Mouse (Mus musculus): ENCODE measurements around the gene Acaa1b. TPM values are rescaled to one million over a fixed set of nuclear protein-coding genes. Genes with fewer than 3 reads are reported as not detected.

Gene Acaa1b
- polyA plus RNA-seq, 1 experiment from 2014 or later: 1.7 TPM

DNA sequence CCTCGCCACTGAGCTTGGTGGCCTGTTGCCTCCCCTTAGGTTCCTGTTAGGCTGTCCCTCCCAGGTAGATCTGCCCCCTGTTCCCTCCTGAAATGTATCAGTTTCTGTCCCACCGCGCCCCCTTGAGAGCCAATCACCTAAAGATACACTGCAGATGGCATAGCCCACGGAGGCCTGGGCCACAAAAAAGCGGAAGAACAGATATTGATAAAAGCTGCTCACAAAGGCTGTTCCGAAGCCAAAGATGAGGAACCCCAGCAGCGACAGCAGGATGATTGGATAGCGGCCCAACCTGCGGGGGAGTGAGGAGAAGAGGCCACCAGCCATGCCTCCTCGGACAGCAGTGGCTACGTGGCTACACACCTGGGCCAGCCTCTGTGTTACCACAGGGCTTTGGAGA is 22.4 kb upstream of the Acaa1b start:
- peaks cover 7% of the 10 kb centered on the region; the same call in 1 of the 2 replicates for H3K4me1 ChIP-seq (replicated peaks; ENCODE audit: control insufficient read depth, insufficient read depth, low read length)
- no peaks in the 10 kb centered on the region for H3K27me3 ChIP-seq (replicated peaks; ENCODE audit: control insufficient read depth, insufficient read depth, low read length)
- H3K36me3 ChIP-seq (ENCODE audit: control insufficient read depth, insufficient read depth): no peaks in the 10 kb centered on the region
- H3K27ac ChIP-seq (ENCODE audit: low read length): no peak overlapping the region
- H3K4me3 ChIP-seq (replicated peaks; ENCODE audit: low read length): no peak overlapping the region
- no peak overlapping the region for H3K9ac ChIP-seq (replicated peaks; ENCODE audit: low read depth, low read length)
- 95% methylated on average over 11 of the region's 11 CpGs for WGBS
- ATAC-seq: no peak
- no peak overlapping the region for H3K4me2 ChIP-seq (ENCODE audit: low read length)
- no peaks in the 10 kb centered on the region for H3K9me3 ChIP-seq (ENCODE audit: control insufficient read depth, low read length)

DNA sequence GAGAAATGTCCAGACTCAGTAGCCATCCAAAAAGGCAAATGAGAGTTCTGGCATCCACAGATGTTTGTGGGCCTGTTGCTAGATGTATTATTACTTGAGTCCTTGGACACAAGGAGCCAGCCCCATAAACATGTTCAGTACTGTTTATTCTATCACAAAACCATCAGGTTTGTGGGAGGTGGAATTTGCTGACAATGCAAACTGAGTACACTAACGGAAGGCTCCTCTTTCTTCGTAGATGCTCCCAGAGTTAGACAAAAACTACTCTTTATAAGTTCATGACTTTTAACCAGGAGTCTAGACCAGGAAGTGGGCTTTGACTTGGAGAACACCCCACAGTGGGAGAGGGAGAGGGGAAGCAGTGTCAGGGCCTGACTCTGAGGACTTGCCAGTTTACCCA is 10.7 kb upstream of the Acaa1b start:
- 96% methylated on average over 2 of the region's 2 CpGs for WGBS
- ATAC-seq: no peak
- Histone ChIP-seq H3K27me3 (replicated peaks; ENCODE audit: control insufficient read depth, insufficient read depth, low read length) (no peaks in the 10 kb centered on the region), H3K9ac (replicated peaks; ENCODE audit: low read depth, low read length) (no peak overlapping the region), H3K4me2 (ENCODE audit: low read length) (no peak overlapping the region), H3K36me3 (ENCODE audit: control insufficient read depth, insufficient read depth) (no peaks in the 10 kb centered on the region), H3K4me1 (replicated peaks; ENCODE audit: control insufficient read depth, insufficient read depth, low read length) (no peaks in the 10 kb centered on the region), H3K4me3 (replicated peaks; ENCODE audit: low read length) (no peak overlapping the region), H3K27ac (ENCODE audit: low read length) (no peak overlapping the region), H3K9me3 (ENCODE audit: control insufficient read depth, low read length) (no peaks in the 10 kb centered on the region)

DNA sequence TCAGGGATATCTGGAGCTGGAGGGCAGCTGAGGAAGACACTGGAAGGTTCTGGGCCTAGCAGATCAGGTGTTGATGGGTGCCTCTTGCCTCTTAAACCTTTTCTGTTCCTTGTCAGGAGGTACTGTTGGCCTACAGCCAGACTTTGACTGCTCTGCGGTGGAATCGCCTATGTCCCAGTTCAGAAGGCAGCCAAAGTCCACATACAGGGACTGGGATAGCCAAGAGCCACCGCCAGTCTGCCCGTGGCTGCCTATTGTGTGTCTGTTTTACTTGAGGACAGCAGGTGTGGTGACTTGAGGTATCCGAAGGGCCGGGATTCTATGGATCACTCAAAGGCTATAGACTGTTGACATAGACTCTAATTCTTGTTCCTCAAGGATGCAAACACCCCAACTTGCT is 8.7 kb upstream of the Acaa1b start:
- no peaks in the 10 kb centered on the region for H3K27me3 ChIP-seq (replicated peaks; ENCODE audit: control insufficient read depth, insufficient read depth, low read length)
- no peak overlapping the region for H3K9ac ChIP-seq (replicated peaks; ENCODE audit: low read depth, low read length)
- no peaks in the 10 kb centered on the region for H3K9me3 ChIP-seq (ENCODE audit: control insufficient read depth, low read length)
- H3K36me3 ChIP-seq (ENCODE audit: control insufficient read depth, insufficient read depth): no peaks in the 10 kb centered on the region
- H3K4me3 ChIP-seq (replicated peaks; ENCODE audit: low read length): no peak overlapping the region
- no peak overlapping the region for H3K4me2 ChIP-seq (ENCODE audit: low read length)
- H3K4me1 ChIP-seq (replicated peaks; ENCODE audit: control insufficient read depth, insufficient read depth, low read length): no peaks in the 10 kb centered on the region
- no peak overlapping the region for H3K27ac ChIP-seq (ENCODE audit: low read length)
- ATAC-seq: no peak
- 96% methylated on average over 6 of the region's 6 CpGs for WGBS

DNA sequence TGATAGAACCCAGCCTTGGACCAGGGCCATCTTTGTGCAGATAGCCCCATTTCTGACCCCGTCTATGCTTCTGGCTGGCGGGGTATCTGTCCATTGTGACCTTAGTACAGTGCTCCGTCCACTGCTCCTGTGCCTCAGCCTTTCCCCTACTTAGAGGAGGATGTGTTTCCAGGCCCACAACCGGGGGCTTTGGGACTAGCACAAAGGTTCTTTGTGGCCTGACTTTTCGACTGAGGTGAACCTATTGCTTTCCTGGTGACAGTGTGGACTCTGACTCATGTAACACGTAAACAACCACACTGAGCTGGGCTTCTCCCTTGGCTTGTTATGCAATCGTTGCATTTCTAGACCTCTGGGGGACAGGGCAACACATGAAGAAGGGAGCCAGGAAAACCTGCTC is 7.8 kb upstream of the Acaa1b start:
- Histone ChIP-seq H3K4me2 (ENCODE audit: low read length) (no peak overlapping the region), H3K4me3 (replicated peaks; ENCODE audit: low read length) (no peak overlapping the region), H3K4me1 (replicated peaks; ENCODE audit: control insufficient read depth, insufficient read depth, low read length) (no peaks in the 10 kb centered on the region), H3K9me3 (ENCODE audit: control insufficient read depth, low read length) (no peaks in the 10 kb centered on the region), H3K27ac (ENCODE audit: low read length) (no peak overlapping the region), H3K9ac (replicated peaks; ENCODE audit: low read depth, low read length) (no peak overlapping the region), H3K27me3 (replicated peaks; ENCODE audit: control insufficient read depth, insufficient read depth, low read length) (no peaks in the 10 kb centered on the region), H3K36me3 (ENCODE audit: control insufficient read depth, insufficient read depth) (no peaks in the 10 kb centered on the region)
- 91% methylated on average over 7 of the region's 7 CpGs for WGBS
- ATAC-seq: no peak

DNA sequence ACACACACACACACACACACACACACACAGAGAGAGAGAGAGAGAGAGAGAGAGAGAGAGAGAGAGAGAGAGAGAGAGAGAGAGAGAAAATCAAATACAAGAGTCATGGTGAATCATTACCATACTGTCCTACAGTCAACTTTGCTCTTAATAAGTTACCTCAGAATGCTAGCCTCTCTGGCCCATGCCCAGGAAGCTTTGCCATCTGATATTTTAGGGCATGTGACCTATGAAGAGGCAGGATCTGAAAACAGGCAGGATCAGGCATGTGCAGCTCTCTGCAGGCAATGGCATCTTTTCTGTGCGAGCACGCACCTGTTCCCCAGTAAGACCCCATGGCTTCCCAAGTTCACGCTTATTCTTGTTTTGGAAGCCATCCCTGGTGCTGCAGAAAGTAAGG is 3.8 kb upstream of the Acaa1b start:
- no peaks in the 10 kb centered on the region for H3K4me1 ChIP-seq (replicated peaks; ENCODE audit: control insufficient read depth, insufficient read depth, low read length)
- H3K27ac ChIP-seq (ENCODE audit: low read length): no peak overlapping the region
- no peak overlapping the region for H3K4me3 ChIP-seq (replicated peaks; ENCODE audit: low read length)
- no peaks in the 10 kb centered on the region for H3K9me3 ChIP-seq (ENCODE audit: control insufficient read depth, low read length)
- WGBS: 96% methylated on average over 3 of the region's 3 CpGs
- ATAC-seq: no peak
- H3K9ac ChIP-seq (replicated peaks; ENCODE audit: low read depth, low read length): no peak overlapping the region
- H3K36me3 ChIP-seq (ENCODE audit: control insufficient read depth, insufficient read depth): no peaks in the 10 kb centered on the region
- peaks cover 9% of the 10 kb centered on the region for H3K27me3 ChIP-seq (replicated peaks; ENCODE audit: control insufficient read depth, insufficient read depth, low read length)
- H3K4me2 ChIP-seq (ENCODE audit: low read length): no peak overlapping the region

DNA sequence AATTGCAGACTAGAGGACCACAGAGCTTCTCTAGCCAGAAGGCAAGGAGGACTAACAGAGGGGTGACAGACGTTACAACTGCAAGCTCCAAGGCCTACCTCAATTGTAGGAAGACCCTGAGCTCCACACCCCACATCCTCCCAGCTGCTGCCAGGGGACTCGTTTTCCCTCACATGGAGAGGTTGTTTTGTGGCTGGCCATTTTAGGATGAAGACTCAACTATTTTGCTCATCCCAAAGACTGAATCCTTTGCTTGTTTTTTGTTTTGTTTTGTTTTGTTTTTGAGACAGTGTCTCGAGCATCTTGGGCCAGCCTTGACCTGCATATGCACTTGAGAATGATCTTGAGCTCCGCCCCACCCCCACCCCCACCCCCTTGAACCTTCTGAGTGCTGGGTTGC is 2.0 kb upstream of the Acaa1b start, which contains the start of gene Gm47289:
Gene Gm47289, plus strand, starts transcription at position 301 of the 400 bp plus-strand sequence.
- 59% methylated on average over 4 of the region's 4 CpGs for WGBS
- no peak for ATAC-seq
- H3K27ac ChIP-seq (ENCODE audit: low read length): no peak within 1 kb of the TSS

DNA sequence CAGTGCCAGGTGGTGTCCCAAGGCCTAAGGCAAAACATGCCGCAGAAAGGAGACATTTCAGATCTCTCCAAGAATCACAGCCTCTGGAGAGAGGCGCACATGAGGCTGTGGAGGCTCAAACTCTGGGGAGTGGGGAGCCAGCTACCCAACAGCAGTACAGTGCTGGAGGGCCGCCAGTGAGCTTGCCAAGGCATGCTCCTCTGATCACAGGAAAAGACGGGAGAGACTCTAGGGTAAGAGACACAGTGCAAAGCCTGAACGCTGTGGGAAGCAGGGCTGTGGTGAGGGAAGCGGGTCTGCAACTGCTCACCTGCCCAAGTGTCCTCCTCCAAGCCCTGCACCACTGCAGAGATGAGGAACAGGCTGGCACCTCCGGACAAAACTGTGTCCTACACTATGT is 1.1 kb downstream of the Acaa1b start:
- Histone ChIP-seq H3K4me3 (replicated peaks; ENCODE audit: low read length) (no peak overlapping the region), H3K4me1 (replicated peaks; ENCODE audit: control insufficient read depth, insufficient read depth, low read length) (no peaks in the 10 kb centered on the region), H3K4me2 (ENCODE audit: low read length) (no peak overlapping the region), H3K9ac (replicated peaks; ENCODE audit: low read depth, low read length) (no peak overlapping the region), H3K36me3 (ENCODE audit: control insufficient read depth, insufficient read depth) (no peaks in the 10 kb centered on the region), H3K9me3 (ENCODE audit: control insufficient read depth, low read length) (no peaks in the 10 kb centered on the region), H3K27ac (ENCODE audit: low read length) (no peak overlapping the region), H3K27me3 (replicated peaks; ENCODE audit: control insufficient read depth, insufficient read depth, low read length) (peaks cover 16% of the 10 kb centered on the region)
- 54% methylated on average over 7 of the region's 7 CpGs for WGBS
- ATAC-seq: no peak

More for the DNA sequence above, 2.0 kb upstream of the Acaa1b start, which contains the start of gene Gm47289:
- no peaks in the 10 kb centered on the region for H3K4me1 ChIP-seq (replicated peaks; ENCODE audit: control insufficient read depth, insufficient read depth, low read length)
- H3K4me3 ChIP-seq (replicated peaks; ENCODE audit: low read length): no peak within 1 kb of the TSS
- H3K36me3 ChIP-seq (ENCODE audit: control insufficient read depth, insufficient read depth): no peaks in the 10 kb centered on the region
- no peak within 1 kb of the TSS for H3K9ac ChIP-seq (replicated peaks; ENCODE audit: low read depth, low read length)
- peaks cover 16% of the 10 kb centered on the region for H3K27me3 ChIP-seq (replicated peaks; ENCODE audit: control insufficient read depth, insufficient read depth, low read length)
- no peaks in the 10 kb centered on the region for H3K9me3 ChIP-seq (ENCODE audit: control insufficient read depth, low read length)
- H3K4me2 ChIP-seq (ENCODE audit: low read length): no peak within 1 kb of the TSS

DNA sequence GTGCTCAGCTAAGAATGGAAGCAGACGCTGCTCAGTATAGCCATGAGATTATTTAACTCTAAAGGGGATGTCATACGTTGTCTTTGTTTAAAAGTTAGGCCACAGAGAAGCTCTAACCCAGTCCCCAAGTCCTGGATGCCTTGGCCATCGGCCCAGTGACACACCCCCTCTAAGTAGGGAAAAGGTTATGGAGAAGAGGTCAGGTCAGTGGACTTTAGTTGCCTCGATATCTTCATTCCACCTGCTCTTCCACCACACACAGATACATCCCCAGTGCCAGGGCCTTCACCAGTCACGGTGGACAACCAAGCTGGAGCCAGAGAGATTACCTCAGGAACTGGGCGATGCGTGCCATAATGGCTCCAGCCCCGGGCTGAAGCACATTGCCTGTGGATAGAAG is 1.5 kb downstream of the Acaa1b start:
- no peak overlapping the region for H3K9ac ChIP-seq (replicated peaks; ENCODE audit: low read depth, low read length)
- H3K9me3 ChIP-seq (ENCODE audit: control insufficient read depth, low read length): no peaks in the 10 kb centered on the region
- H3K4me3 ChIP-seq (replicated peaks; ENCODE audit: low read length): no peak overlapping the region
- no peaks in the 10 kb centered on the region for H3K36me3 ChIP-seq (ENCODE audit: control insufficient read depth, insufficient read depth)
- no peaks in the 10 kb centered on the region for H3K4me1 ChIP-seq (replicated peaks; ENCODE audit: control insufficient read depth, insufficient read depth, low read length)
- H3K27ac ChIP-seq (ENCODE audit: low read length): no peak overlapping the region
- no peak overlapping the region for H3K4me2 ChIP-seq (ENCODE audit: low read length)
- peaks cover 16% of the 10 kb centered on the region for H3K27me3 ChIP-seq (replicated peaks; ENCODE audit: control insufficient read depth, insufficient read depth, low read length)
- ATAC-seq: no peak
- WGBS: 81% methylated on average over 8 of the region's 8 CpGs

DNA sequence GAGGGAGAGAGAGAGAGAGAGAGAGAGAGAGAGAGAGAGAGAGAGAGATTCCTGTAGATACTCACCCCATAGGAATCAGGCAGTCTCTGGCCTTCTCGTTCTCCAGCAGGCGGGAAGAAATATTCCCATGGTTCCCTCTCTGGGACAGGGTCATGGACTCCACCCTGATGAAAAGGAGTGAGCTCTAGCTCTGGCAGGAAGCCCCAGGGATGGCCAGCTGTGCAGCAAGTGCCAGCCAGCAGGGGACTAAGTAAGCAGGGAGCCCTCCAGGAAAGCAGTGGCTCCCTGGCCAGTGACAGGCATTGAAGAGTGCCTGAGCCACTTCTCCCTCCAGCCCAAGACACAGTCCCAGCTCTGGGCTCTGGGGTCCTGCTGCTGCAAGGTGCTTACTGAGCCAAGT is 5.1 kb downstream of the Acaa1b start:
- Histone ChIP-seq H3K4me2 (ENCODE audit: low read length) (no peak overlapping the region), H3K4me1 (replicated peaks; ENCODE audit: control insufficient read depth, insufficient read depth, low read length) (no peaks in the 10 kb centered on the region), H3K9me3 (ENCODE audit: control insufficient read depth, low read length) (no peaks in the 10 kb centered on the region), H3K27me3 (replicated peaks; ENCODE audit: control insufficient read depth, insufficient read depth, low read length) (peaks cover 12% of the 10 kb centered on the region), H3K9ac (replicated peaks; ENCODE audit: low read depth, low read length) (no peak overlapping the region), H3K4me3 (replicated peaks; ENCODE audit: low read length) (no peak overlapping the region), H3K36me3 (ENCODE audit: control insufficient read depth, insufficient read depth) (no peaks in the 10 kb centered on the region), H3K27ac (ENCODE audit: low read length) (no peak overlapping the region)
- WGBS: 51% methylated on average over 2 of the region's 2 CpGs
- no peak for ATAC-seq

DNA sequence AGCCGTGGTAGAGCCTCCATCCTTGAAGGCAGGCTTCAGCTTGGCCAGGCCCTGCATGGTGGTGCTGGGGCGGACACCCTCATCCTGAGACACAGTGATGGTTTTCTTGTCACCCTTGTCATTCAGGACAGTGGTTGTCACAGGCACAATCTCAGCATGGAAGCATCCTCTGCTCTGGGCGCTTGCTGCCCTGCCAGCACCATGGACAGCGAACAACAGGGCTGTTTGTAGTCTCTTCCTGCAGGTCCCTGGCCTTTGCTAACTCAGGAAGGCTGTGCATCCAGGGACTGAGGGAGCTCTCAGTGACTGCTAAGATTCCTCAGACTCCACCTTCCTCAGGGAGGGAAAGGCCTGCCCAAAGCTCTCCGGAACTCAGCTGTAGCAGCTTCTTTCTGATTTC is 7.3 kb downstream of the Acaa1b start:
- Histone ChIP-seq H3K36me3 (ENCODE audit: control insufficient read depth, insufficient read depth) (no peaks in the 10 kb centered on the region), H3K27me3 (replicated peaks; ENCODE audit: control insufficient read depth, insufficient read depth, low read length) (no peaks in the 10 kb centered on the region), H3K4me2 (ENCODE audit: low read length) (no peak overlapping the region), H3K9ac (replicated peaks; ENCODE audit: low read depth, low read length) (no peak overlapping the region), H3K4me1 (replicated peaks; ENCODE audit: control insufficient read depth, insufficient read depth, low read length) (0 out of 2 replicates have a peak, but pooled peaks cover 3% of the 10 kb centered on the region), H3K4me3 (replicated peaks; ENCODE audit: low read length) (no peak overlapping the region), H3K27ac (ENCODE audit: low read length) (no peak overlapping the region), H3K9me3 (ENCODE audit: control insufficient read depth, low read length) (no peaks in the 10 kb centered on the region)
- 35% methylated on average over 5 of the region's 5 CpGs for WGBS
- no peak for ATAC-seq

All from forebrain, embryonic 16.5 days (tissue).